Mouse (Mus musculus) common myeloid progenitor, adult 5-6 weeks (primary cell): ENCODE results near the gene 0610040J01Rik. TPM values are rescaled to one million over a fixed set of nuclear protein-coding genes. Genes with fewer than 3 reads are reported as not detected.

Source experiments
- ATAC-seq: replicated peaks from 2 replicates; pipeline ENCODE4 v1.8.0; 2016; ENCODE audit warnings: low read depth, mild to moderate bottlenecking, moderate TSS enrichment, inconsistent platforms; ENCODE audit not compliant: poor library complexity, severe bottlenecking
- total RNA-seq: library from RNA; stranded (forward); fragments of 200-1000, 187-1606 nt; gene quantifications from 2 replicates; pipeline ENCODE4 v1.2.3, GENCODE M21; 2017

The 0610040J01Rik gene
- 1.6 and 2.4 TPM in 2 replicates for total RNA-seq

DNA sequence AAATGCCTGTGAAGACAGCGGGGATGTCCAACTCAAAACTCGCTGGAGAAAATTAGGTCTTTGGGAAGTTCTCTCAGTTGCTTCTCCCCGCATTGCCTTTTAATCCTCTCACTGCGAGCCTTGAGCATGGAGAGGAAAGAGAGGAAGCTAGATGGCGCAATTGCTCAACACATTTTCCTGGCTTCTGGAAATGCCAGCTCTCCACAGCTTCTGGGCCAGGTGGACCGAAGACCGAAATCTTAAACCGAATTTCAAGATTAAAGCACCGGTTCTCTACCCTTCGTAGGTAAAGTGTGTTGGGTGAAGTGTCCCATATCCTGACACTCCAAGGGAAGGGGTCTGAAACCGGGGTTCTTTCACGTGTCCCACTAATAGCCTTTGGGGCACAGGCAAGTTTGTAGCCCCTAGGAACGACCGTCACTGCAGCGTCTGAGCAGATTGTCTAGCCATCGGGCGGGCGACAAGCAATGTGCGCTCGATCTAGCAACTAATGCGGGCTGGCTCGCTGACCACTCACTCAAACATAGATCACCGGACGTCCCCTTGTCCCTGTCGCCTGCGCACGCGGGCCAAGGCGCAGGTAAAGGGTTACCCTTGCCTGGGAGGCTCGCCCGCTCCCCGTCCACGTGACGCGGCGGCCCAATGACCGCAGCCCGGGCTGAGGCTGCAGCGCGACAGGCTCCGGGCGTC, at the start of gene 0610040J01Rik:
0610040J01Rik (plus strand) TSS at position 545 of the 690 bp plus-strand sequence.
- ATAC-seq = peak; percentile 95

DNA sequence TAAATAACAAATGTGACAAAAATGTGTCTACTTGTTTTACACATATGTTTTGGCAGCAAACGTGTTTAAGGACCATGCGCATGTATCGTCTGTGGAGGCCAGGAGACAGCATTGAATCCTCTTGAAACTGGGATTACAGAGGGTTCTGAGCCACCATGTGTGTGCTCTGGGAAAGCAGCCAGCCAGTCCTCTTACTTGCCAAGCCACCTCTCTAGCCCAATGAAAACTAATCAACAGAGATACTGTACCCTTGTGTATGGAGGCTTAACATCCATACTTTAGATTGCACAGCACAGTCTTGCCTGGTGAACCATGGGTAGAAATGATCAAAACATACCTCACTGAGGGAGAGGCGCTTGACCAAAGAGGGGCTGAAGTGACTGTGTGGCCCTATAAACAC, 46.3 kb upstream of the 0610040J01Rik start:
- ATAC-seq = no peak

DNA sequence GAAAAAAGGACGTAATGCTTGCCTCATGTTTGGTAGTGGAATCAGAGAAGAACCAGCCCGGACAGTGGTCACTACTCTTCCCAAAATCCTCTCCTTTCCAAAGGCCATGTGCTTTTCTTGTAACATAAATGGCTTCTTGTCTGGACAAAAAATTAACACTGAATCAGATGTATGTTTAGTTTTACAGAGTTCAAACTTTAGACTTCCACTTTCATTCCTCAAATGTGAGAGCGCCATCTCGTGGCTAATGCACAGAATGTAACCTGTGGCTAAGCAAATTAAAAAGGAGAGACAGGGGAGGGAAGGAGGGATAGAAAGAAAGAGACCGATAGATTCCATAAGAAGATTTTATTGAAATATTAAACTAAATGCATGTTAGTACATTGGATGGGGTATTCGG, 45.4 kb upstream of the 0610040J01Rik start:
- ATAC-seq = peak; percentile 74

DNA sequence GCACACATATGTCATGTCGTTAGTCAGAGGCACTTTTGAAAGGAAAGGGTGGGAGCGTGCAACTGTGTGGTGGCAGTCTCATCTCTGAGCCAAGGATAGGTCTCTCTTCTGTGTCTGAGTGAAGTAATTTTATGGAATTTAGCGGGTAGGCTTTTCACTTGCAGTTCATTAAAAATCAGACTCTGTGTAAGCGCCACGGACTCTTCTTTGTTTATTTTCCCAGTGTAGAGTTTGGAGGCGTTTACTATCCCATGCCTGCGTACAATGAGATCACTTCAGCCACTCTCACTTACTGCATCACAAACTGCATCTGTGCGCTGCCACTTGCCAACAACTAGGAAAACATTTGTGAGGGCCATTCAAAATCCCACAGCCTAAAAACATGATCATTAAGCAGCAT, 44.7 kb upstream of the 0610040J01Rik start:
- ATAC-seq = no peak

DNA sequence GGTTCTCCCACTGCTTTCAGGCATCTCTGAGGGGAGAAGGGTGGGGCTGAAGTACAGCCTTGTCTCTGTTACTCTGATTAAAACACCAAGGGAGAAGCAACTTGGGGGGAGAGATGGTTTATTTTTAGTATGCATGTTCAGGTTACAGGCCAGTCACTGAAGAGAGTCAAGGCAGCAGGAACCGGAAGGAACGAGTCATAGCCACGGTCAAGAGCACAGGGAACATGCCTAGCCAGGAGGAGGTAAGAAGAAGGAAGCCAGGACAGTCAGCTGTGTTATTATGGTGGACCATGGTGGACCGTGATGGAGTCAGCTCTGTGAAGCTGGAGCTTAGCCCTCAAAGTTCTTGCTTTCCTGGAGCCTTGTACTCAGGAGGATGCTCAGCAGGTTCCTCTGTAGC, 43.9 kb upstream of the 0610040J01Rik start:
- no peak for ATAC-seq

DNA sequence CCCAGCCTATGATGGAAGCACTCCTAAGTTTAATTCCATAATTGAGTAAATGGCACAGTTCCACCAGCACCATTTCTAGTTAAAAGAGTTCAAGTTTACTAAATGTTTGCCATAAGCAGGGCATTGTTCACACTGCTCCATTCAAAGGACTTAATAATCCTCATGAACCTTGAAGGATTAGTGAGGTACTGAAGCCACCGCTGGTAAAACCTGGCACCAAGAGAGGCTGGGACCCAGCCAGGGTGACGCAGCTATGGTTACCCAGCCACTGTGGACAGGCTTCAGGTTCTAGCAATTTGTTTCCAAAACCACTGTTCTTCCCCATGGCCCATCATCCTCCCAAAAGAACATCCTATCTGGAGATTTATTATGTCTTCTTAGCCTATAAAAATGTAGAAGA, 39.2 kb upstream of the 0610040J01Rik start:
- ATAC-seq = no peak

DNA sequence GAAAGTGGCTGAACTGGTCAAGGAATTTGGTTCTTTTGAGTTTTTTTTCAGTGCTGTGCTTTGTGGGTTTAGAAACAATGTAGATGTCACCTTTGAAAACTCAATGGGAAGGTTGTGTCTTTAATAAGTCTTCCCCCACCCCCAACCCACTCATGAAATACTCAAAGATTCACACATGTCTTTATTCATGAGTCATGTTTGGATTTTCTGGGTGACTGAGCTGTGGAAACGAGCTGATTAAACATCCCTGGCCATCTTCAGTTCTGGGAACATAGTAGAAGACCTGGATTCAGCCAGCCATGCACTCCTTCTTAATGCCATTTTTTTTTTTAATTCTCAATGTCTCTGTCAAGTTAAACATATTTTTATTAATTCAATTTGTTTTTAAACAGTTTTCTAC, 38.6 kb upstream of the 0610040J01Rik start:
- no peak for ATAC-seq

DNA sequence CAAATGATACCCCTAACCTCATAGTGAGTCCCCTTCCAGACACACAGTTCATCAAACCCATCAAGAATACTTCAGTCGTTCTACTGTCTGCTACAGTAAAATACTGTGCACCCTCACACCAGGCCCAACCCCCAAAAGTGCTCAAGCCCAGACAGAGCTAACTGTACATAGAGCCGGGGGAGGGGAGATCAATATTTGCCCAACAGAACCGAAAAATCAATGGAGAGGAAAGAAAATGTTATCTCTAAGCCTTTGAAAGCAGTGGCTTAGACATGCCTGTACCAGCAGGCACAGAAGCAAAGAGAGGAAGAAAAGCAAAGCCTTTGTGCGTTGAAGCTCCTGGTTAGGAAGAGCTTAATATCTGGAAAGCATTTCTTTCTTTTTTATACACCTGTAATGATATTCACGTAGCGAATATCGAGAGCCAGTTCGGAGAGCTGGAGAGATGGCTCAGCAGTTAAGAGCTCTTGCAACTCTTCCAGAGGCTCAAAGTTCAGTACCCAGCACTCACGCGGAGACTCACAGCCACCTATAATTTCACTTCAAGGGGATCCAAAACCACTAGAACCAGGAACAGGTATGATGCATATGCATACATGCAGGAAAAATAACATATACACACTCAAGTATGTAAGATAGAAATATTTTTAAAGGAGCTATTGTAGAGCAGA, 23.9 kb upstream of the 0610040J01Rik start:
- no peak for ATAC-seq

DNA sequence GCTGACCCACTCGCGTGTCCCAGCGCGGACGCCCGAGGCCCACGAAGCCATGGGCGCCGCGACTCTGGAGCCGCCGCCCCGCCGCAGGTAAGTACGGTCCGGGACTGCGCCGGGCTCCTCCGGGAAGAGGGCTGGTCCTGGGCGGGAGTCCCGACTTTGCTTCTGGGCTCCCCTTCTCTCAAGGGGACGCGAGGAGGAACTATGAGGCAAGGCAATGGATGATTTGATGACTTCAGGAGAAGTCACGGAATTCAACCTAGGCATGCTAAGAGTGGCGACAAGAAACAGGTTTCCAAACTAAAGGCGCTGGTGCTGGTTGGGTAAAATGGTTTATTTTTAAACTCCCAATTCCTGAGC, 324 bp downstream of the 0610040J01Rik start:
- ATAC-seq = 0 out of 2 replicates have a peak, but pooled peaks have one; percentile 11

DNA sequence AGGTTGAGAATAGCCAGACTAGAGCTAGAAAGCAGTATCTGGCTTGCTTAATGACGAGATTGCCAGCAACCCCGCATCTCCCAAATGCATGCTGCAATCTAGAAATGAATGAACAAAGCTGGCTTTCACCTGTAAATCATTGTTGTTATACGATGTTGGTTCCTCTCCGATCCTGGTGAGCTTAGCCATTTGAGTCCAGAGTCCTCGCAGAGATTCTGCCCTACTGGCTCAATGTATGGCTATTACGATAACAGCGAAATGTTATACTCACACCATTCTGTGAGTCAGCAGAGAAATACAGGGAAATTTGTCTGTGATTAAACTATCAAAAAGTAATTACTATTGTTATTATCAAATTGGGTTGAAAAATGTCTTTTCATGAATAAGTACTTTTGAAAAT, 4.5 kb downstream of the 0610040J01Rik start:
- ATAC-seq = no peak

DNA sequence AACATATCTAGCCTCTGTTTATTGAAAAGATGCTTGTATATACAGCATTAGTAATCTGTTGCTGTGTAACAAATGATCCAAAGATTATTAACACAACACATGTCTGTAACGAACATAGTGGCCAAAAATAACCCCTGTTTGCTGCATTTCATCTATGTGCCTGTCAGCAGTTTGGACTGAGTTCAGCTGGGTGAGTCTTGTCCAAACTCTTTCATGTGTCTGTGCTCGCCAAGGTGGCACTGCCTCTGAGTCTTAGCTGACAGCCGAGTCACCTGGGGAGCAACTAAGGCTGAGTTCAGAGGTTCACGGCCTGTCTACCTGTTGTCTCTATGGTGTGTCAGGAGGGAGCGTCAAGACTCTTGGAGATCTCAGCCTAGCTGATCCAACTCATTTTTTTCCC, 5.1 kb downstream of the 0610040J01Rik start:
- no peak for ATAC-seq

DNA sequence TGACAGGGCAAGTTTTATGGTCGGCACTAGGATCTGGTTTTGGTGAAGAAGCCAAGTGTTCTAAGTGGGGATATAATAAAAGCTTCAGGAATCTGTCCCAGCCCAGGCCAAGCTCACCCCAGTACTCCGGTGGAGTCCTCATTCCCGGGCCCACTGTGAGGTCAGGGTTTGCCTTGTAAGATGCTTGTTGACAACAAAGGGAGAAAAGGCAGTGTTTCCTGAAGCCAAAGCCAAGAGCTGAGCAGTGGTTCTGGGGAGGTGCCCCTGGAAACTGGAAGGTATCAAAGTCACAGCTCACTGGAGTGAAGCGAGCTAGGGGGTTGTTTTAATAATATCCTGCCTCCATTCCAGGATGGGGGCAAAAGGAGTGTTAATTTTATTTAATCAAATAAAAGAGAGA, 6.8 kb downstream of the 0610040J01Rik start:
- no peak for ATAC-seq

DNA sequence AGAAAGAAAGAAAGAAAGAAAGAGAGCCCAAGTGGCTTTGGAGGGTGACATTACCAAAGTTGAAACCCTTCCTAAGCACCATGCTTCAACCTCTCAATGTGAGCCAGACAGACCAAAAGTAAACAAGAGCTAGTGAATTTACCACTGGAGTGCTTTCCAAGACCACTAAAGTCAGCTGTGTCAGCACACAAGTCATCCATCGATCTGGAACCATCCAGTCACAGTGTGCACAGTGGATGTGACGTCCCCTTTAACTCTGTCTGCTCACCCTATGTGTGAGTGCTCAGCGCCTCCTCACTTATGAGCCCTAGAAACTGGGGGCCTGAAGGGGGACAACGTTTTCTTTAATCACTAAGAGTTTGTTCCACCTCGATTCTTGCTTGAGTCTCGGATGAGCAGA, 7.4 kb downstream of the 0610040J01Rik start:
- no peak for ATAC-seq

DNA sequence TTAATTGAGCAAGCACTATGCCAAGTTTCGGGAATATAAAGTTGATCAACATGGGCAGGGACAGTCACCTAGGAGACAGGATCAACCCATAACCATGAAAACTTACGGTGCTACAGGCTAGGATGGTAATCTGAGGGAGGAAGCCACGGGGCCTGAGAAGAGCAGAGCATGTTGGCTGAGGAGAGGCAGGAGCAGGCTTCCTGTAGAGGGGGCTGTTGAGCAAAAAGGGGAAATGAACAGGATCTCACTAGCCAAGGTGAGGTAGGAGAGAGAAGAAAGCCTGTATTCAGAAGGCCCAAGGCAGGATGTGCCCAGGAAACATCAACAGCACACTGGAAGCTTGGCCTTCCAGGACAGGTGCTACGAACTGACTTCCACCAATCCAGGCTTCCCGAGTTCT, 9.0 kb downstream of the 0610040J01Rik start:
- ATAC-seq = peak; percentile 40; the same call in 1 of the 2 replicates

DNA sequence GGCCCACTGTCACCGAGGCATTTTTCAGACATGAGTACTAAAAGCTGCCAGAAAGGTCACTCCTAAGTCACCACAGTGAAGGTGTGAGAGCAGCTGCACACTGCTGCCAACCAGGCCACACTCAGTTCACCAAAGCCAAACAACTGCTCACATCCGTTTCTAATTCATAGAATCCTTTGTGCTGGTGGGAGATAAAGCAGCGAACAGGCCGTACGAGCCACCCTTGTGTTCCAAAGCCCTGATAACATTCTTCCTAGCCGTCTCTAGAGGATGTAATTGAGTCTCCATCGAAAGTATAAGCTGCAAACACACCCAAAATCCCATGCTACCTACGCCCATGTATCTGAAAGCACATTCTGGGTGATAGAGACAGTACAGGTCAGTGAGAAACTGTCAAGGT, 9.7 kb downstream of the 0610040J01Rik start:
- no peak; the same call in 1 of the 2 replicates for ATAC-seq

DNA sequence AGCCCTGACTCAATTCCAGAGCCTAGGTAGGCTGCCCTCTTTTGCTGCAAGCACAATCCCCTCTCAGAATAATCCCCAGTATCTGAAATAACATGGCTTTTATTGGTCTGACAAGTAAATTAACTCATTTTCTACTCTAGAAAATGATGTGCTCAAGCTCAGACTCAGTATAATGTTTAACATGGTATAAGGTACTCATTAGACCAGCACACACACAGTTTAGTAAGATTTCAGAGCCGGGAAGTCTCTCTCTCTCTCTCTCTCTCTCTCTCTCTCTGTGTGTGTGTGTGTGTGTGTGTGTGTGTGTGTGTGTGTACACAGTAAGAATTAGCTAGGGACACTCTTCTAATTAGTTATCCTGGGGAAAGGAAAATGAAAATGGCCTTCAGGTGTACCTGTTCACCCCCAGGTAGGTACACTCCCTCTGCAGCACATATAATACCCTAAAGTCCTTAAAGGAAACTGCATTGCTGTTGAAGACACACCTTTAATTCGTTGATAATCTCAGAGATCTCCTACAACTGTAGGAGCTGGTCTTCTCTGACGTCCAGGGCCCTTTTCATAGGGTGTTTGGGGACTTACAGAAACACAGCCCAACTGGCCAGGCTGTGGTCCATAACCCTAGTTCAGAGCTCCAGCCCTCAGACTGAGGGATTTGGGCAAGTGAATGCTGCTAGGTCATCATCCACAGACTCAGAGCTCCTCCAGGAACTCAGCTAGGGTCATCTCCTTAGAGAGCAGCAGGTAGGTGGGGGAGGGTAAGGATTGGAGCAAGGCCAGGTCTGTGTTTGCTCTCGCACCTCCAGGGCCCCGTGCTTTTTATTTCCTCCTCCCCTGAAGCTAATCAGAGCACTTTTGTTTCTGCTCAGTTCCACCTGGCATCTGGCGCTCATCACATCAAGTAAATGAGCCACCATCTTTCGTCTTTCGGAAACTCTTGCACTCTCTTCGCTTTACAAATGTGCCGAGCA, 11.5 kb downstream of the 0610040J01Rik start:
- ATAC-seq = no peak

DNA sequence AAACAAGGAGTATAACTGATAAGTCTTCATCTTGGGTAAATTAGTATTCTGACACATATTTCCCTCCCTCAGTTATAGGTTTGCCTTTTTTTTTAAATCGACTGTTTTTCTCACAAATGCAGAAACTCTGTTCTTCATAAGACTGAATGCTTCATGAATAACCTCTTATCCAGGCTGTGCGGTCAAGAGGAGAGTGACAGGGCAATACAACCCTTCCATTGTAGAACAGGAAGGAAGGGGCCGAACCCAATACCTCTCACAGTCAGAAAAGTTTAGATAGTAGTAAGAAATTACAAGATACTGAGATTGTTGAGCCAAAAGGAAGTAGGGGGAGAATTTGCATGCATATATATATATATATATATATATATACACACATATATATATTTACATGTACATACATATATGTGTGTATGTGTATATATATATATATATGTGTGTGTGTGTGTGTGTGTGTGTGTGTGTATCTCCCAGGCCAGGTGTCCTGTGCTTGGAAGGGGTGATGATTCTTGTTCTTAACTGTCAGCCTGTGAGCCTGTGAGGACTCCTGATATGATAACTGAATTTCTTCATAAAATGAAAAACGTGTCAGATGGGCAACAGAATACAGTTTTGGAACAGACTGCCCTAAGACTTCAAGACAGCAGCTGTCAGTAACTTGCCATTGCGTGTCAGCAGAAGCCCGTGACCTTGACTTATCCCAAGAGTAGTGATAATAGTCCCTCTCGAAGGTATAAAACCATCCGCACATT, 12.6 kb downstream of the 0610040J01Rik start:
- ATAC-seq = peak; percentile 73

DNA sequence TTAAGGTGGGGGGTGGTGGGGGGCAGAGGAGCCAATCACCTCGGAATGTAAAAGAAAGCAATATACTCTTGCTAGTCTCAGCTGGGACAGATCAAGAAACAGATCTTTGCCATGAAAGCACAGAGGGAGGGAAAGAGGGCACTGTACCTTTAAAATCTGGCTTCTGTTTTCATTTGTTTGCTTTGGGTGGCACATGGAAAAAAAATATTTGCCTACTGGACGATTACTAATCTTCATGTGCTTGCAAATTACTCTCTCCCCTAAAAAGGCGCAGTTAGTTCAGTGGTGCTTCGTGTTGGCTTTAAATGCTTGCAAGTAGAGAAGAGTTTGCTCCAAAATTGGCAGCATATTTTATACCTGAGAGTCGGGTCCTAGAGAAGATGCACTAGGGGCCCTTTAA, 13.7 kb downstream of the 0610040J01Rik start:
- no peak for ATAC-seq

DNA sequence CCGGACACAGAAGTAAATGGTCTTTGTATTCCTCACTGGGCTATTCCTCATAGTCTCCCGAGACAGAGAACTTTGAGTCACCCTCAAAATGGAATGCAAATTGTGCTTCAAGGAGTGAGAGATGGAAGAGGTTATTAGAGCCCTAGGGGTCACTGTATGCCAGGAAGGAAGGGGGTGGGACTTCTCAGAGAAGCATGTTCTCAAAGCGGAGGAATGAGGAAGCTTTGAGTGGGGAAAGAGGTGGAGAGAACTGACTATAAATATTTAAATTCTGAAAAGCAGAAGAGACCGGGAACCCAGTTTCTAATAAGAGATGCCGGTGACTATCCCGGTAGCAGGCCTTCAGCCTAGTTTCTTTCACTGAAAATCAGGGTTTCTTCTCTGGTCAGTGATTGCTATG, 14.8 kb downstream of the 0610040J01Rik start:
- peak; percentile 78 for ATAC-seq
